Mouse (Mus musculus) B cell, adult 62 days (primary cell): ENCODE data around the gene Emc7. TPM values are rescaled to one million over a fixed set of nuclear protein-coding genes. Genes with fewer than 3 reads are reported as not detected.

ENCODE experiments used
- total RNA-seq: library from RNA; stranded (reverse); gene quantifications from 4 replicates; pipeline ENCODE4 v1.2.4, GENCODE M21; 2023

Gene Emc7
- 10.0 to 11.6 TPM (median 10.8 TPM) in 4 replicates for total RNA-seq

DNA sequence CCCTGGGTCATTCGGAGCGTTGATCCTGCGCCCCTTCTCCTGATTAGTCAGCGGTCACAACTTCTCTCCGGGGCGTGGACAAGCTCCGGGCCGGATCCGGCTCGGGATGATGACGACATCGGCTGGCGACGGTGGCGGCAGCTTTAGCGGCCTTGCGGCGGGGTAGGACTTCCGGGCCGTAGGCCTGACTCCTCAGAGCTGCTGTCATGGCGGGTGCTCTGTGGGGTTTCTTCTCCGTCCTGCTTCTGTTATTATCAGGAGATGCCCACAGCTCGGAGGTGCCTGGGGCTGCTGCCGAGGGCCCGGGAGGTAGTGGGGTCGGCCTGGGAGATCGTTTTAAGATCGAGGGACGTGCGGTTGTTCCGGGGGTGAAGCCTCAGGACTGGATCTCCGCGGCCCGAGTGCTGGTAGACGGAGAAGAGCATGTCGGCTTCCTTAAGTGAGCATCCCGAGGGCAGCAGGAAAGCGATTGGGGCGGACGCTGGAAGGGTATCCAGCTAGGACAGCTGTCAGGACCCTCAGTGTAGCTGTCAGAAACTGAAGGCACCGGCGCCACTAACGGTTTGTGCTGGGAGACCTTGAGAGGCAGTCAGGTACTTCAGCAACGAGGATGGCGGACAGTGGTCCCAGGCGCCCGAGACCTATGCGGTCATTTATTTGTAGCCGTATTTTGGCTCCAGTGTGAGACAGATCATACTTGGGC lies at the start of gene Emc7:
TSS of gene Emc7 (plus strand) at position 136 of the 703 bp plus-strand sequence.

DNA sequence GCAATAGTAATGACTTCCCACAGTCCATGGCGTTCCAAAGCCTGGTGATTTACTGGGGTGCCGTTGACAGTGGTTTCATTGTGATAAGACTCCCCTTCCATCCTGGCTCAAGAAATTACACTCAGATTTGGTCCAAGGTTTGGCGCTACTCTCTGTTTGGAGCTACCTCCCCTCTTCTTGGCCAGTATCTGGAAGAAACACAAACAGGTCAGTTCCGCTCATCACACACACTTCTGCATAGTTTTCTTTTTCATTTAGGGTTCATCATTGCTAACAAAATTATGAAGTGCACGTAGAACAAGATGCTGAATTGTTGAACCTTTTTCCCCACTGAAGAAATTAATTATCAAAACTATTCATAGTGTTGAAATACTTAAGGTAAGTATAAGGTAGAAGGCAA lies 25.9 kb downstream of the Emc7 start, which contains the start of gene Chrm5:
TSS of gene Chrm5 (minus strand) at position 101 of the 400 bp plus-strand sequence.

GRCm38 (mm10) chr2:112492856-112493538 lies 38.2 kb downstream of the Emc7 start, which contains the start of gene Aven:
Gene Aven (plus strand): TSS chr2:112492964.

Other genes with a start within 250 kb of the Emc7 start
- 8.8 to 11.3 TPM (median 9.9 TPM) in 4 replicates for gene Lpcat4, start 215.5 kb upstream of the Emc7 start, total RNA-seq
- gene Nutm1, start 195.7 kb upstream of the Emc7 start, total RNA-seq: not detected in 4 replicates
- gene Nop10, start 193.1 kb upstream of the Emc7 start, total RNA-seq: 66.2 to 72.1 TPM (median 69.1 TPM) in 4 replicates
- 319 to 321 TPM (median 320 TPM) in 4 replicates for gene Slc12a6, start 189.2 kb upstream of the Emc7 start, total RNA-seq
- gene Gm21985, start 188.7 kb upstream of the Emc7 start, total RNA-seq: 0.40 to 1.4 TPM (median 1.3 TPM) in 3 of 4 replicates, not detected in the other
- gene Emc4, start 87.0 kb upstream of the Emc7 start, total RNA-seq: 21.4 to 29.9 TPM (median 26.6 TPM) in 4 replicates
- 8.8 to 11.4 TPM (median 10.3 TPM) in 4 replicates for gene Katnbl1, start 75.8 kb upstream of the Emc7 start, total RNA-seq
- gene Chrm5, start 25.8 kb downstream of the Emc7 start, total RNA-seq: not detected in 4 replicates
- 13.8 to 15.9 TPM (median 14.7 TPM) in 4 replicates for gene Aven, start 38.0 kb downstream of the Emc7 start, total RNA-seq